Mouse (Mus musculus): ENCODE measurements around the gene Ces1c. TPM values are rescaled to one million over a fixed set of nuclear protein-coding genes. Genes with fewer than 3 reads are reported as not detected.
A peak's percentile ranks its signal among the peaks of the same experiment; 100 is the strongest.

Gene Ces1c
- polyA plus RNA-seq, 1 experiment, result 8.6 TPM

GRCm38 (mm10) chr8:93075251-93075650 lies 55.8 kb downstream of the Ces1c start:
- WGBS, result 41% methylated on average over 4 of the region's 4 CpGs
- no peak overlapping the region for H3K4me3 ChIP-seq (replicated peaks; ENCODE audit: control insufficient read depth, low read depth, low read length)
- no peak for TF ChIP-seq POLR2A (IDR thresholded peaks at IDR 0.05; ENCODE audit: borderline replicate concordance, control insufficient read depth, low read depth, low read length)
- no peak for TF ChIP-seq CTCF (IDR thresholded peaks at IDR 0.05; ENCODE audit: control insufficient read depth, insufficient read depth, low read length)
- no peaks in the 10 kb centered on the region for H3K4me1 ChIP-seq (ENCODE audit: control insufficient read depth, insufficient read depth, low read length)
- no peak overlapping the region for H3K27ac ChIP-seq (ENCODE audit: control insufficient read depth, insufficient read depth, low read depth, low read length, poor library complexity)

- 72% methylated on average over 3 of the region's 3 CpGs for WGBS
- H3K27ac ChIP-seq (ENCODE audit: control insufficient read depth, insufficient read depth, low read depth, low read length, poor library complexity), result no peak overlapping the region
- TF ChIP-seq POLR2A (IDR thresholded peaks at IDR 0.05; ENCODE audit: borderline replicate concordance, control insufficient read depth, low read depth, low read length), result no peak
- H3K4me1 ChIP-seq (ENCODE audit: control insufficient read depth, insufficient read depth, low read length), result no peaks in the 10 kb centered on the region
- no peak overlapping the region for H3K4me3 ChIP-seq (replicated peaks; ENCODE audit: control insufficient read depth, low read depth, low read length)
Observed at GRCm38 (mm10) chr8:93063416-93064117, 67.5 kb downstream of the Ces1c start.

- peak; percentile 20; the same call in 1 of the 2 replicates for TF ChIP-seq CTCF (IDR thresholded peaks at IDR 0.05; ENCODE audit: control insufficient read depth, insufficient read depth, low read length)
- TF ChIP-seq POLR2A (IDR thresholded peaks at IDR 0.05; ENCODE audit: borderline replicate concordance, control insufficient read depth, low read depth, low read length), result no peak
- WGBS, result 19% methylated on average over 2 of the region's 2 CpGs
- Histone ChIP-seq H3K4me1 (ENCODE audit: control insufficient read depth, insufficient read depth, low read length) (no peaks in the 10 kb centered on the region), H3K27ac (ENCODE audit: control insufficient read depth, insufficient read depth, low read depth, low read length, poor library complexity) (no peak overlapping the region), H3K4me3 (replicated peaks; ENCODE audit: control insufficient read depth, low read depth, low read length) (no peak overlapping the region)
Observed at GRCm38 (mm10) chr8:93059185-93059584, 71.9 kb downstream of the Ces1c start.

GRCm38 (mm10) chr8:93055238-93055637 lies 75.8 kb downstream of the Ces1c start:
- H3K4me3 ChIP-seq (replicated peaks; ENCODE audit: control insufficient read depth, low read depth, low read length), result no peak overlapping the region
- no peak for TF ChIP-seq CTCF (IDR thresholded peaks at IDR 0.05; ENCODE audit: control insufficient read depth, insufficient read depth, low read length)
- TF ChIP-seq POLR2A (IDR thresholded peaks at IDR 0.05; ENCODE audit: borderline replicate concordance, control insufficient read depth, low read depth, low read length), result no peak
- 44% methylated on average over 2 of the region's 2 CpGs for WGBS
- no peak overlapping the region for H3K27ac ChIP-seq (ENCODE audit: control insufficient read depth, insufficient read depth, low read depth, low read length, poor library complexity)
- H3K4me1 ChIP-seq (ENCODE audit: control insufficient read depth, insufficient read depth, low read length), result no peaks in the 10 kb centered on the region

Other genes with a start within 250 kb of the Ces1c start
- gene Capns2, start 229.9 kb downstream of the Ces1c start, polyA plus RNA-seq (2011; ENCODE audit: insufficient read depth, insufficient read length, low replicate concordance, missing spikeins), result 2.0 TPM in 1 of 2 replicates, not detected in the other
- gene Slc6a2, start 171.2 kb downstream of the Ces1c start, polyA plus RNA-seq (2011; ENCODE audit: insufficient read depth, insufficient read length, low replicate concordance, missing spikeins), result not detected in 2 replicates
- not detected in 2 replicates for gene Ces1a, start 83.1 kb downstream of the Ces1c start, polyA plus RNA-seq (2011; ENCODE audit: insufficient read depth, insufficient read length, low replicate concordance, missing spikeins)
- gene Ces1b, start 51.3 kb downstream of the Ces1c start, polyA plus RNA-seq (2011; ENCODE audit: insufficient read depth, insufficient read length, low replicate concordance, missing spikeins), result 0.77 TPM in 1 of 2 replicates, not detected in the other
- gene Ces1d, start 66.6 kb upstream of the Ces1c start, polyA plus RNA-seq (2011; ENCODE audit: insufficient read depth, insufficient read length, low replicate concordance, missing spikeins), result 7.8 TPM in 1 of 2 replicates, not detected in the other
- 0.68 TPM in 1 of 2 replicates, not detected in the other for gene Ces1e, start 98.3 kb upstream of the Ces1c start, polyA plus RNA-seq (2011; ENCODE audit: insufficient read depth, insufficient read length, low replicate concordance, missing spikeins)
- gene Ces1f, start 148.5 kb upstream of the Ces1c start, polyA plus RNA-seq (2011; ENCODE audit: insufficient read depth, insufficient read length, low replicate concordance, missing spikeins), result 1.8 and 2.4 TPM in 2 replicates
- gene Ces1g, start 206.0 kb upstream of the Ces1c start, polyA plus RNA-seq (2011; ENCODE audit: insufficient read depth, insufficient read length, low replicate concordance, missing spikeins), result 0.62 TPM in 1 of 2 replicates, not detected in the other
- not detected in 2 replicates for gene Ces1h, start 248.4 kb upstream of the Ces1c start, polyA plus RNA-seq (2011; ENCODE audit: insufficient read depth, insufficient read length, low replicate concordance, missing spikeins)